Mouse (Mus musculus): ENCODE data around the gene Col12a1.
"Not testable (repeated sequence)": the region's sequence is repeated elsewhere in the genome, so short reads cannot be mapped to it uniquely, and the experiment has no call there.

Col12a1 gene

DNA sequence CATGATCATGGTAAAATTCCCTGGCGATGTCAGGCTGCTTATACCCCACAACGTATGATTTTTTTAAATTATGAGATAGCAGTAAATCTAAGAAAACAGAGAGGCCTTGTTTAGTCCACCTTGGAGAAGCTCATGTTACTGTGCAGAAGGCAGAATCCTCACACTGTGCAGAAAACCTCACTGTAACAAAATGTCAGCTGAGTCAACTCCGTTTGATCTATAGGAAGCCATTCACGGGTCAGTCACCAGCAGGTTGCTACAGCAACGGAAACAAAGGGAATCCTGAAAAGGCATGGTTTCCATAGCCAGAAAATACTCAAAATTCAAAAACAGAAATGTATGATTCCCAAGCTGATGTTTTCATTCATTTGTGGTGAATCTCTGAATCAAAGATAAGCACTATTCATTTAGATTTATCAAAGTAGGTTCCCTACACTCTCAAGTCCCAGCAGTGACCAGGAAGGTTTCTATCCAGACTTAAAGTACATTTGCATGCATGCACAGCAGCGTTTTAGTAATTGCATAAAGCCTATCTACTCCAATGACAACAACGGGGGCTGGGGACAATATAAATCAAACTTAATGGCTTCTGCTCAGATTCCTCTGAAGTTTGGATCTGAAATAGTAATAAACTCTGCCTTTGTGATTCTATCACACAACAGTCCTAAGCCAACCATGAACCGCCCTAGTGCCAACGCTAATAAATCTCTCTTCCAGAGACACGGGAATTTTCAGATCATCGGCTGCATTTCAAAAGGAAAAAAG lies 28.7 kb downstream of the Col12a1 start:
- in situ Hi-C loops (cut with MboI, MseI), result no loop called here

DNA sequence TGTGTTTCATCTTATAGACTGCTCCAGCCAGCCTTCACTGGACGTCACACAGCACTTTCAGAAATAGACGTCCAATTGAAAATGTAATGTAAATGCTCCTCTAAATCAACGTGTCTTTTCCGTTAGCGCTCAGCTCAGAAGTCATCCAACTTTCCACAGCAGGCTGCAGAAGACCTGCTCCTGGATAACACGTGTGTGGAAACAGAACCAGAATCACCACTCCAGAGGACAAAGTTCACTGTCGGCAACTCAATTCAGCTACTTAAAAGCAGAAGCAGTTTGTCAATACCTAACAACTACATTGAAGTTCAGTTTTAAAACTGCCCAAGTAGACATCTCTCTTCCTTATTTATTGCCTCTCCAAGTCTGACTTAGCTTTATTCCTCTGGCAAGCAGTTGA lies 29.3 kb downstream of the Col12a1 start:
- in situ Hi-C loops (cut with MboI, MseI), result no loop called here

DNA sequence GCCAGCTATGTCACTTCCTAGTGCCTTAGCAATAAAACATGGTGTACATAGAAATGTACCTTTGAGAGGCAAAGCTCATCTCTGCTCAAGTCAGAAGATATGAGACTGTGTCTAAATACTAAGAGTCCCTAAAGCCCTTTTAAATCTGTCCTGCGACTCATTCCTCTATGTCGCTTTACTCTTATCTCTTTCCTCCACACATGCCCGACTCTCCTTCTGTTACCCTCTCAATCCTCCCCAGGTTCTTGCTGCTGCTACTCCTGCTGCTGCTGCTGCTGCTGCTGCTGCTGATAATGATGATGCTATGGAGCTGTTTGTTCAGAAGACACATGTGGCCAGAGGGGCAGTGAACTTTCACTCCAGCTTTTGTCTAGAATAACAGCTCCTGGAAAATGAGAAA lies 31.4 kb downstream of the Col12a1 start:
- in situ Hi-C loops (cut with MboI, MseI), result no loop called here

DNA sequence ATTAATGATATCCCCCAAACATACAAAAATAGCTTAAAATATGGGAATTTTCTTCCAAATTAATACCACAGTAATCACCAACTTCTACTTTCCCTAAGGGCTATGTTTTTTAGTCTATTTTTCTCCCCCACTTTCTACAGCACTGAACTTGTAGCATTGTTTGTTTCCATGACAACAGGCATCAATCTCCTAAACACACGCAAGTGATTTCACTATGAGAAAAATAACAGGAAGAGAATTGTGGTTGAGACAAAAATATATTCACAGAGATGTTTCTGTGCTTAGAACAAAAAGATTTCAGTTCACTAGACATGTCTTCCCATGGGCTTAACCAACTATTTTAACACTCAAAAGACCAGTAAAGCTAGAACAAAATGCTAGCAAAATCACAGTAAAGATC lies 32.6 kb downstream of the Col12a1 start:
- in situ Hi-C loops (cut with MboI, MseI), result no loop called here

GRCm38 (mm10) chr9:79680453-79681240 lies 38.0 kb downstream of the Col12a1 start:
- in situ Hi-C loops (cut with MboI, MseI), result no loop called here

DNA sequence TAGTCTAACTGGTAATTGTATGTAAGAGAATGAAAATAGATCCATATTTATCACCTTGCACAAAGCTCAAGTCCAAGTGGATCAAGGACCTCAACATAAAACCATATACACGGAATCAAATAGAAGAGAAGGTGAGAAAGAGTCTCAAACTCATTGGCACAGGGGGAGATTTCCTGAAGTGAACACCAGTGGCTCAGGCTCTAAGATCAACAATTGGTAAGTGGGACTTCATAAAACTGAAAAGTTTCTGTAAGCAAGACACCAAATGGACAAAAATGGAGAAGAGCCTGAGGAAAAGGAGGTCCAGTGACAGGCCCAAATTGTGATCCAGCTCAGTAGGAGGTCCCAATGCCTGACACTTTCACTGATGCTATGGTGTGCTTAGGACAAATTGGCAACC lies 49.8 kb downstream of the Col12a1 start:
- in situ Hi-C loops (cut with MboI, MseI), result not testable (repeated sequence)

DNA sequence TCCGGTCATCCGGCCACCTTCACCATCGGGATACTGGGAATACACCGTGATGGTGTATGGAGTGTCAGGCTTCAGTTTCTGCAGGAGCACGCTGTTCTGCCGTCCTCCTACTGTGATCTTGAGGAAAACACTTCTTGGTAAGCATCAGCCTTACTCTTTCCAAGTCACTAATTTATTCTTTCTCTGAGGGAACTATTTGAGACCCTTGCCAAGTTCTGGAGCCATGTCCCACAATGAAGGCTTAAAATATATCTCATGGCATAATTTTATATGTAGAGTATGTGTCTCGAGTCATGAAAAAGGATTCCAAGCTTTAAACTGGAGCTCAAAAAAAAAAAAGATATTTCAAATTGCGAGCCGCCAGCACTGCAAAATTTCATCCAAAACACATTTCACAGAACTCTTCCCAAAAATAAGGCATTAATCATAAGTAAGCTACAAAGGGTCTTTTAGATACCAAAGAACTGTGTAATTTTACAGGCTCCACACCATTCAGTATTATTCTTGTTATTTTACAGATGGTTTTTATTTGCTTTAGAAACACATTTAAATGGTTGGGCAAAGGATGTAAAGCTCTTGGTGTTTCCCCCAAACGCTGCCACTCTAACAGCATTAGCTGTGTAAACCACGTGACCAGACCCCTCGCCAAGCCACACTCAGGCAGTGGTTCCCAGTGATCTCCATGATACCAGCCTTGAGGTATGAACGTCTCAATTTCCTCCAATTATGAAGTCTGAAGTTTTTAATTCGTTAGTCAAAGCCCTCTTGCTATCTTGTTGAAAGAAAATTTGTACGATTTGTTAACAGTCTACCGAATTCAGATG lies 65.1 kb downstream of the Col12a1 start:
- in situ Hi-C loops (cut with MboI, MseI), result loop anchor here in 1 of 2 experiments (5.0 kb wide), 1 partner anchor 54 kb away; no protein-coding TSS in a partner anchor

GRCm38 (mm10) chr9:79648587-79648986 lies 70.0 kb downstream of the Col12a1 start:
- in situ Hi-C loops (cut with MboI, MseI), result no loop called here

DNA sequence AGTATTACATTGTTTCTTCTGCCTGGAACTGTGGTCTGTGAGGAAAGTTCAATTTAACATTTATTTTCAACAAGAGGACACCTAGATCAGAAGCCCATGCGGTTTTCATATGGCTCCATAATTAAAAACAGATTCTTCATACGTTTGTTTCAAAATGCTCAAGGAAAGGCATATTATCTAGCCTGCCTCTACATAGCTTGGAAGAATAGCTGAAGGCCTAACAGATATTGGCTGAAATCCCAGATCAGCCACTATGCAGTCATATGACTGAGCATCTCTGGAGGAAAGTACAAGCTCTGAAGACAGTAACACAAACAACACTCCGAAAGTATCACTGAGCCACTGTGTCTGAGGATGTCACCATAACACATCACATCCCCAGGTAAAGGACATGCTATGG lies 72.9 kb downstream of the Col12a1 start:
- in situ Hi-C loops (cut with MboI, MseI), result no loop called here

DNA sequence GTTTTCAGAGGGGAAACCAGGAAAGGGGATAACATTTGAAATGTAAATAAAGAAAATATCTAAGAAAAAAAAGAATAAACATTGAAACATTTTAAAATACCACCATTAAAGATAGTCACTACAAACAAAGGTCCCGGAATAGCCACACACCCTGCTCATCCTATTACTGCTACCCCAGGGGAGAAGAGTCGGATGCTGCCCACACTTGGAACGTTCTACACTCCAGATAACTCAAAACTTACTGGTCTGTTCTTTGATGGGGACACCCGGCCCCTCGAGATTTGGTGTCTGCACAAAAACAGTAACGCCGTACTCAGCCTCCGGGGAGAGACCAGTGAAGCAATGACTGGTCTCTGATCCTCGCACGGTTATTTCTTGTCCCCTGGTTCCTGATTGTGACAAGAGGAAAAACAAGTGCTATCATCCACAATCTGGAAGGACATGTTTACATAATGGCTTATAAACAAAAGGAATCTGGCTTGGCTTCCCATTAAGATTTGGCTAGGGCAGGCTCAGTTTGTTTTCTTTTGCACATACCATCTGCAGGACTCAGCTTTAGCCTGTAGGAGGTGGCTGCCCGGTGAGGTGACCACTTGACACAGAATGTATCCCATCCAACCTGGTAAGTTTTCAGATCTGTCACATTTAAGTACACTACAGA lies 79.1 kb downstream of the Col12a1 start:
- in situ Hi-C loops (cut with MboI, MseI), result no loop called here

- in situ Hi-C loops (cut with MboI, MseI), result no loop called here
These were observed 80.8 kb downstream of the Col12a1 start for GRCm38 (mm10) chr9:79637879-79638278.

DNA sequence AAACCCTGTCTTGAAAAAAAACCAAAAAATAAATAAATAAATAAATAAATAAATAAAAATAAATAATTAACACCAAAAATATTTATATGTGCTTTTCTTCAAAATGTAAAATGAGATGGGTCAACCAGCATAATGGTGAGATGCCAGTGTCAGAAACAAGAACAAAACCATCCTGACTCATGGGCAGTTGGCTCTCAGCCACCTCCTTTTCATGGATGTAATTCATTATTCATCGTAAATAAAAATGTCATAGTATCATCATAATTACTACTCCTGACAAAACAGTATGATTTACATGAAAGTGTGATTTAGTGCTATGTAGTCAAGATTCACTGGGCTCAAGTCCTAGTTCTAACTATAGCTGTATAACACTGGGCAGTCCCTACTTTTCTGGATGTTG lies 84.6 kb downstream of the Col12a1 start:
- in situ Hi-C loops (cut with MboI, MseI), result no loop called here

DNA sequence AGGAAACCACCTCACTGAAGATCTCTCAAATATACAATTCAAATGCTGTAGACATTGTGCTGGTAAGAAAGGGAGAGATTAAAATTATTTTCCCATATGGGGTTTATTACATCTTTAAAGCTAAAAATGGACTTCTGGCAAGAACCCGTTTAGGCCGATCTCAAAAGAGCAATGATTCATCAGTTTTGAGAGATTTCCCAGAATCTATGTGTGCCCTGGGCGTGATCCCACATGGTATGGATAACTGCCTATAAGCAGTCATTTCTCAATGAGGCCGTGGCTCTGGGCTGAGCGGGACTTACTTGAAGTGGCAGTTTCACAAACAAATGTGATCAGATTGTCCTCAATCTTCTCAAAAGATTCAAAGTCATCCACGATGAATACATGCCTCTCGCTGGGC lies 87.4 kb downstream of the Col12a1 start:
- in situ Hi-C loops (cut with MboI, MseI), result no loop called here

DNA sequence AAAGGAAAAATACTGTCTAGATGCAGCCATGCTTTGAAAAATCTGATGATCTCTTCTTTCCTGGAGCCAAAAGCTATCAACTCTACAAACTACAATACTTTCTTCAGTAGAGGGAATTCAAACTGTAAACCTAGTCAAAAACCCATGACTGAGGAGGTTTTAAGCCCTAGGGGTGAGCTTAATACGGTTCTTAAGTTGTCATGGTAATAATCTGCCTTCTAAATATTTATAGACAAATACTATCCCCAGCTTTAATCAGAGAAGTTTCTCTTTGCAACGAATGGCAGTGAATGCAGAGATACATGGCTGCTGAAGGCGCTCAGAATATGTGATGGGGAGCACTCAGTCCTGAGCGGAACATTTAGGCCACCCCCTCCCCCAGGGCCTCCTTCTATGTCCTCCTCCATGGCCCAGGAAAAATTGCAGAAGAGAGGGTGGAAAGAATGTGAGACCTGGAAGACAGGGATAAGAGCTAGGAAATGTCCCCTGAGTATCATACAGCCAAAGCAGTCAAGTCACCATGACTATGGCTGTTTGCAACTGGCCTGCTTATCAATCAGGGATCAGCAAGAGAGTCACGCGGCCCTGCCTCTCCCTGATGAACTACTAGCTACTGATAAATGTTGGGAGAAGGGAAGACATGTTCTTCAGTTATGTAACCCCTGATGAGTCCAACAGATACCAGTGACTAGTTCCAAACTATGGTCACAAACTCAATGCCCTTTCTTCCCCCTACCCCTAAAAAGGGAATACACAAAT lies 99.6 kb downstream of the Col12a1 start:
- in situ Hi-C loops (cut with MboI, MseI), result loop anchor here in 1 of 2 experiments (25.0 kb wide), 1 partner anchor 1918 kb away; no protein-coding TSS in a partner anchor

DNA sequence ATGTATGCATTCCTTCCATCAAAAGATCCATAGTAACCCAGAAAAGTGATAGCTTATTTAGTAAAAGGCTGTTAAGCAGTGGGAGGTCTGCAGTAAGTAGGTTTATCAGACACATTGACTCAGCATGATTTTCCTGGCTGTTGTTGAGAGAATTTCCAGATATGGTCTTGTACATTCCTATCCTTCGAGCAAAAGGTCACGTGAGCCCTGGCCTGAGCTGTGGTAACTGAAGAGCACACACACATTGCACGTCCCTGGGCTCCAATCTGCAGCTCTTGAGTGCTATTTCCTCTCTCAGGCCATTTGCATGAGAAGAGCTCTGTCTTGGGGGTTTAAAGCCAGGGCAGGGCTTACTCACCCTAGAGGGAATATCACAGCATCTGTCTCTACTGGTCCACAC lies 101.3 kb downstream of the Col12a1 start:
- in situ Hi-C loops (cut with MboI, MseI), result loop anchor here in 1 of 2 experiments (25.0 kb wide), 1 partner anchor 1920 kb away; no protein-coding TSS in a partner anchor

GRCm38 (mm10) chr9:79616040-79616439 lies 102.6 kb downstream of the Col12a1 start:
- in situ Hi-C loops (cut with MboI, MseI), result loop anchor here in 1 of 2 experiments (25.0 kb wide), 1 partner anchor 1921 kb away; no protein-coding TSS in a partner anchor

DNA sequence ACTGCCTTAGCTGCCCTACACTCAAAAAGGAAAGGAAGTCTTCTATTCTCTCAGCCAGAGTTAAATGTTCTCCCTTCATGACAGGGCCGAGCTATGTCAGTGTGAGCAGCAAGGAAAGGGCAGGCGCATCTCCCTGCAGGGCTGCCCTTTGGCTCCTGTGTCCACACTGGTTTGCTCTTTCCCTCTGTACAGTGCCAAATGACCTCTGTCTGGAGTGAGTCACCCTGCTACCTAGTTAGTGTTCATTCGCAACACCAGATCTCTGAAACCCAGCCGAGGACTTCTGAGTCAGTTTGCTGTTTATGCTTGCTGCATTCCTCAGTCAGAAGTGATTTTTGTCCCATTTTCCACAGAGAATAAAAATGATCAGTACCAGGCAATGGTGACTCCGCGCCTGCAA lies 108.3 kb downstream of the Col12a1 start:
- in situ Hi-C loops (cut with MboI, MseI), result loop anchor here in 1 of 2 experiments (25.0 kb wide), 1 partner anchor 1927 kb away; no protein-coding TSS in a partner anchor

GRCm38 (mm10) chr9:79609661-79610060 lies 109.0 kb downstream of the Col12a1 start:
- in situ Hi-C loops (cut with MboI, MseI), result loop anchor here in 1 of 2 experiments (25.0 kb wide), 1 partner anchor 1928 kb away; no protein-coding TSS in a partner anchor

- in situ Hi-C loops (cut with MboI, MseI), result loop anchor here in 1 of 2 experiments (25.0 kb wide), 1 partner anchor 1929 kb away; no protein-coding TSS in a partner anchor
These were observed 109.8 kb downstream of the Col12a1 start for GRCm38 (mm10) chr9:79608795-79609194.

GRCm38 (mm10) chr9:79608062-79608531 lies 110.5 kb downstream of the Col12a1 start:
- in situ Hi-C loops (cut with MboI, MseI), result loop anchor here in 1 of 2 experiments (25.0 kb wide), 1 partner anchor 1929 kb away; no protein-coding TSS in a partner anchor

All from T-helper 17 cell (primary cell).